Mouse (Mus musculus) lung, postnatal 36 days (tissue): ENCODE data around the gene Mr1.

Experiments used
- DNase-seq: peaks from one replicate; pipeline ENCODE4 v3.0.0; 2022; ENCODE audit warnings: mixed read lengths

Mr1 gene

DNA sequence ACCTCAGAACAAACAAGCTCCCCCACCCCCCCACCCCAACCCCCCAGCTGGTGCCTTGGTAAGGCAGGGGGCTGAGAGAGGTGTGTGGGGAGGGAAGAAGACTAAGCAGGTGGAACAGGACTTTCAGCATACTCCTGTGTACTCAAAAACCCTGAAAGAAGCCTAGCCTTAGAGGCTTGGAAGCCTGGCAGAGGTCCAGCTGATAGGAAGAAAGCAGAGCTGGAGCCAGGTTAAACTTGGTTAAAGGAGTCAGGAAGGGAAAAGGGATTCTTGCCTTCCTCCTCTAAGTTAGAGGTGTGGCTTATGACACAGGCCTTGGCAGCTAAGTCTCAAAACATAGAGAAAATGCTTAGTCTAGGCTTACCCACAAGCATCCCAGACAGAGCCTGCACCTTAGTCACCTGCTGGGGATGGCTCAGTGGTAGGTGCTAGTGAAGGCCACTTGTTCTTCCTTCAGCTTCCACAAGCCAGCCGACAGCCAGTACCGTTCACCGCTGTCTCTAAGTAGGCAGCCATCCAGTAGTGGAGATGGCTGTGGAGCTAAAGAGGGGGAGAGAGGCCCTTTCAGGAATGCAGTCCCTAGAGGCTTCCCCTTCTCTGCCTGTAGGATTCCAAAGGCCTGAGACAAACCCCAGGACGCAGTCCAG, 53.3 kb downstream of the Mr1 start:
- peak; percentile 74 for DNase-seq

DNA sequence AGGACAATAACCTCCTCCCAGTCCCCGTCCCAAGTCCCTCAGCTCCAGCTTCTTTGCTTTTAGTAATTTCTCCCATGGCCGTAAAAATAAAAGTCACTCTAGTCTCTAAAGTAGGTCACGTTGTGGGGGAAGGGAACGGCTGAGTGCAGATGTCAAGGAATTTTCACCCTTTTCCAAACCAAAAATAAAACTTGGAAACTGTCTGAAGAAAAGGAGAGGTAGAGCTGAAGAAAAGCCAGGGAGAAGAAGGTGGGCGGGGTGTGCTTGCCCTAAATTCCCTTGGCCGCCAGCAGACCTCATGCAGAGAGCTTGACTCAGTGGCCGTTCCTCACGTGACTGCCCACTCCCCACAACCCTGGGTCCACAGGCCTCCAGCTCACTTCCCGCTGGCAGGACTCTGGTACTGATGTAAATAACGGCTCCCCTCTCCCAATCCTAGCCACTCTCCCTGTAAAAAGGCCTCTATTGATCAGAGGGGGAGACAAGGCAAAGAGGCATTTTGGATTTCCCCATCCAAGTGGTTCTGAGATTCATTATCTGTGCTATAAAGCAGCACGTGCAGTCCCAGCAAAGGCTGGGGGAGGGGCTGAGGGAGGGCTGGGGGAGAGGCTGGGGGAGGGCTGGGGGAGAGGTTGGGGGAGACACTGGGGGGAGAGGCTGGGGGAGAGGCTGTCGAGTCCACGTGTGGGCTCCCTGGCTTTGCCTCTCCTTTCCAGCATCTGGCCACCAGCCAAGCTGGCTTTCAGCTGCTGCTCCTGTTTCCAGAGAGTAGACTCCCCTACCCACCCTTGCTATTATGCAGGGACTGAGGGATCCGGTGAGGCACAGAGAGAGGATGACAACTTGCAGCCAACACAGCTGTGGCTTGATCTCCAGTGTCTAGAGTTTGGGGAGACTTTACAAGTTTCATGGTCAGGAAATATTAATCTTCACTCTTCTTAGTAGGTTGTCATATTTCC, 54.5 kb downstream of the Mr1 start:
- DNase-seq = peak; percentile 49

DNA sequence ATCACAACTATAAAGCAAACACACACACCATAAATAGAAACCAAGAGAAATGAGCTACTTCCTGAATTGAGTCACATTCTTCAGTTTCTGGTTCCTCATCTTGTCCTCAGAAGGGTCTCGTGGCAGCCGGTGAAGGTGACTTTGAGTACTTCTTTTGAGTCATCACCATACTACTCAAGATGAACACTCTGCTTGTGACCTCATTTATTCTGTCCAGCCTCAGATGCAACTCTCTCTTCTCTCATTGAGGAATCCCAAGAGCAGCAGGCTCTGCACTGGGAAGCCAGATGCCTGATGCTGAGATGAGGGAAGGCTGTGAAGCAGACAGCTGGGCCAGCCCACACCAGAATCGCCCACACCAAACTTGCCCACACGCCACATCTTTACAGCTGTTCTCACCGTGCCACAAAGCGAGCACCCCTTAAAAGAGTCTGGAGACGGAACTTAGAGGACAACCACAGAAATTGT, 55.2 kb downstream of the Mr1 start:
- DNase-seq = peak; percentile 61

DNA sequence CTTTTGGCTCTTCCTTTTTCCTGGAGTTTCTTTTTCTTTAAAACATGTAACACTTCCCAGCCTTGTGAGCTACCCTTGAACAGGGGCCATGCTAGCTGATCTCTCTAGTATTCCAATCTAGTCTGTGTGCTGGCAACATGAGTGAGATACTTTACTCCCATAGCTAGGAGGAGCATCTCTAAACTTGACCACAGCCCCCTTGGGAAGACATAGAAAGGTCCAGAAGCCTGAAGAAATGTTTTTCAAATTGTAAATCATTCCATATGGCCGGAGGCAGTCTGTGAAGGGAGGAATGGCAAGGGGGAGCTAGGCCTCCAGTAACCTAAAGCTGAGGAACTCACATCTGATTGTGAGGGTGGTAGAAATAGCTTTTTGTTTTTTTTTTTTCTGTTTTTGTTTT, 55.9 kb downstream of the Mr1 start:
- DNase-seq = no peak

DNA sequence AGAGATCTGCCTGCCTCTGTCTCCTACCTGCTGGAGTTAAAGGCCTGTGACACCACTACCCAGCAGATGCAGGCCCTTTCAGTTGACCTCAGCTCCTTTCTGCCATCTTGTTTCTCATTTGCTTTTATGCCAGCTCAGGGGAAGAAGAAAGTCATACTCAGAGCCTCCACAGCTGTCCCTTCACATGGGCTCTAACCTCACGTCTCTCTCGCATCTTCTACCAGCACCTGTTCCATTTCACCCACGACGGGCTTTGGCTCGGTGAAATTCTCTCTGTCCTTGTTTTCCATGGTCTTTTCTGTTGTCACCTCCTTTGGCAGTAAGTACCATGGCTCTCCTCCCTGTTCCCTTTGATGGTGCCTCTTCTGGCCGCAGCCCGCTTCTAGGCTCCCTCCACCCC, 56.3 kb downstream of the Mr1 start:
- no peak for DNase-seq

DNA sequence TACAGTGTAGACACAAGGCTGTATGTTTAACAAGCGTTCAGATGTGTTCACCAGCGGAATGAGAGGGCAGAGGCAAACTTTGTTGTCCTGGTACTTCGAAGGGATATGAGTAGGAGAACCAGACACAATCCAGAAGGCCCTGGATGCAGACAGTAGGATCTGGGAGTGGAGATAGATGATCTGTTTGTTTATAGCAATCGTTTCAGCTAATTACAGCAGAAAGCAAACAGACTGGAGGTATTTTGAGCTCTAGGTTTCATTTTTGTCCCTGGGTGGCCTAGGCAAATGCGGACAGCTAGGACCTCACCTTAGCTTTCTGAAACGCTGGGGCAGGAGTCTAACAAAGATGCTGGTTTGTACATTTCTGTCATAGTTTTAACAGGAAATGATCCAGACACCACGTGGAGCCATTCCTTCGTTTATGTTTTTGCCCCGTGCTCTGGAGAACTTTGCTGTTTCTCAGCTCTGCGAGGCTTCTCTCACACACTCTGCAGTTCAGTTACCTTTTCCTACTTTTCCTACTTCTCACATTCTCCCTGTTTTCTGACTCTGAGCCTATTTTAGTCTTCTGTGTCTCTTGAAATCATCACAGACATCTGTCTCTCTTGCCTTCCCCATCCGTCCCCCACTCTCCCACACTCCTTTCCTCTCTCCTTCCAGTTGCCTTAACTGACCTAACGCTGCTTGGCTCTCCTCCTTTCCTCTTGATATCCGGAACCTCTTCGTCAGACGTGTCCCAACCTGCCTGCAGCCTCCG, 57.6 kb downstream of the Mr1 start:
- DNase-seq = no peak

DNA sequence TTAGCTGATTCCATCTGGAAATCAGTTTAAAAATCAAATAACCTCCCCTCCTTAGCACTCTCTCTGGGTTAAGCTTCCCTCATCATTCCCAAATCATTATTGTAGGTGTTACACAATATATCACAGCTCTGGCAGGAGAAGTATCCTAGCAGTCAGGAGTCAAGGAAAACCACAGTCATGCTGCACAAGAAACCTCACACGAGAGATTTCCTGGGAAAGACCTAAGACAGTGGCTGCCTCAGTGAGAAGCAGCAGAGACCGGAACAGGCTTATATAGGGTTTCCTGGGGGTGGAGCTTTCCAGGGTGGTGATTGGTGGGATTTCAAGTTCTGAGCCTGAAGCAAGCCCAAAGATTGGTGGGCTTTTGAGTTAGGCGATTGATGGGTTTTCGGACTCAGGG, 58.6 kb downstream of the Mr1 start:
- no peak for DNase-seq

DNA sequence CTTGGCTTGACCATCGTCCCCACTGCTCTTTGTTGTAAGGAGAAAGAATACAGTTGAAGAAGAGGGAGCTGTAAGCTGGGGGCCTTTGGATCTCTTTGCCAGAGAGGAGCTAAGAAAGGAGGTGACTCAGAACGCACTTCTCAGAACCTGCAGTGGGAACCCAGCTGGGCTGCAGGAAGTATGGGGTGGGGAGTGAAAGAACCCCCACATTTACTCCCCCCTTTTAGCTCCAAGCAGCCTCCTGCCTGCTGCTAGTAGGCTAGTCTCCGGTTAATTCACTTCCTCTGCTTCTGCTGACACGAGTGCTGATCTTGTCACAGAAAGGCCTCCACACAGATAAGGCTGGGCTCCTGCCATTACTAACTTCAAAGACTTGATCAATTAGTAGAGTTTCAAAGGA, 59.7 kb downstream of the Mr1 start:
- DNase-seq = no peak

DNA sequence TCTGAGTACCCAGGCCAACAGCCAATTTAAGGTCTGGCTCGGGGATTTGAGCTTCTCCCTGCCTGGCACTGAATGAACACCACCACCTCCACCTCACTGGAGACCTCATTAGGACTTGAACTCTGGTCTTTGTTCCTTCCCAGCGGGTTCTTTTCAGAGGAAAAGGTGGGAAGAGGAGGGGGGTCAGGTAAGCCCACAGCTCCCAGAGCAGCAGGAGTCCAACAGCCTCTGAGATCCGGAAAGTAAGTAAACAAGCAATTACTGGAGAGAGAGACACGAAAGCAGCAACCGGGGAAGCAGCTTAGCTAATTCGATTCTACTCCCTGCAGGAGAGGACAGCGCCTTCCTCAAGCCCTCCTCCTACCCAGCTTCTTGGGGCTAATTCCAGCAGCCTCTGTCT, 60.2 kb downstream of the Mr1 start:
- no peak for DNase-seq

DNA sequence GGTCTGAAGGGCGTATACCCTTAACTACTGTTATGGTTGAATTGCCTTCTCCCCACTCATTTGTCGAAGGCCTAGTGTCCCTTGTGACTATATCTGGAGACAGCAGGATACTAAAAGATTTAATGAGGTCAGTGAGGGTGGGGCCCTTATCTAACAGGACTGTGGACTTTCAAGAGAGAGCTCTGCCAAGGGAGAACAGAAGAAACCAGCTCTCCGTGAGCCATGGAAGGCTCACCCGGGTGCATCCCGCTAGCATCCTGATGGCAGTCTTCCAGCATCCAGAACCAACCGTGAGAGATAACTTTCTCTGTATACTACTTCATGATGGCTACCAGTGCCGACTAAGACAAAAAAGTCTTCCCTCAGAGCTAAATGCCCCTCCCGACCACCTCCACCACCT, 61.8 kb downstream of the Mr1 start:
- DNase-seq = no peak

DNA sequence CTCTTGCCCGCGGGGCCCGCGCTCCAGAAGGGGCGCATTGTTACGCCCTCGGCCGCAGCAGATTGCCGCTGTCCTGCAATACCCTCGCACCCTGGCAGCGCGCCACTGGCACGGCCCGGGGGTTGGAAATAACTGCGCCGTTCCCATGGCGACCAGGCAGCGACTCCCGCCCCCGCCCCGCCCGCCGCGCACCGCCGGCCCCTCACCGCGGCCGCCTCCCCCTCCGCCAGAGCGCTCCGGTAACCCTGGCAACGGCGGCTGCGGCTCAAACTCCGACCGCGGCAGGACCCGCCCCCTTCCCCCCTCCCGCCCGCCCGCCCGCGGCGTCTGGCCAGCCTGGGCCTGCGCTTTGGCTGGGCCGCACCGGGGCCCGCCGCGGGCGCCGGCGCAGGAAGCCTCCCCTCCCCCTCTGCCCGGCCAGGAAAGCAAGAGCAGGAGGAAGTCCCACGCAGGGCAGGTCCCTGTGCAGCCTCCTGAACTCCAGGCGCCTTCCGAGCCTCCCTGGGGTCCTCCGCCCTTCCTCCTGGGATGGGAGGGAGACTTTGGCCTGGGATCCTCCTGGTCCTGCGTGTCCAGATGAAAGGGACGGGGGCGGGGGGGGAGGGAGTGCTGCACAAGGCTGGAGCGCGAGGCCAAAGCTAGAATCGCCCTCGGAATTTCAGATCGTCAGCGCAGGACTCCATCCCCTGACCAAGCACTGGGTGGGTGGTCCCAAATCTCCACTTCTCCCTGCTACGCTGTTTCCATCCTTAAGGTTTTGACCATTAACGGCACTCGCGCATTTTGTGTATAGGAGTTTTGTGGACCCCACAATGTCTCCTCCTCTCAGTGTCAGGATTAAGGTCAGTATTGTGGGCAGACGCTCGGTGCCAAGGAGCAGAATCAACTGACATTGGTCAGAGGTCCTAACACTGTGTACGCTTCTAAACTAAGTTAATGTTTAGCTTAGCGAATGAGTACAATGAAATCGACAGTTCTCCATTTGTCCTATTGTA, 63.0 kb downstream of the Mr1 start:
- peak; percentile 96 for DNase-seq

DNA sequence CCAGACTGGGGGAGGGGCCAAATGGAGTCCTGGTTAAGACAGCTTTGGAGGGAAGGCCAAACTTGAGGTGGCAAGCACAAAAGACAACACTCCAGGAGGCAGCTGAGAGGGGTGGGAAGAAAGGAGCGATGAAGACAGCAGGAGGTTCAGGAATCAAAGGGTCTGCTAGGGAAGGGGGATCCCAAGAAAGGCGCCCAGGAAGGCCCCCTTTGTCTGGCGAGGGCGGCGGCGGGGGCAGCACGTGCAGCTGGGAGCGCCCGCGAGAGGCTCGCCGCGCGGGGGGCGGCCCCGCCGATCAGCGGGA, 63.7 kb downstream of the Mr1 start:
- no peak for DNase-seq

DNA sequence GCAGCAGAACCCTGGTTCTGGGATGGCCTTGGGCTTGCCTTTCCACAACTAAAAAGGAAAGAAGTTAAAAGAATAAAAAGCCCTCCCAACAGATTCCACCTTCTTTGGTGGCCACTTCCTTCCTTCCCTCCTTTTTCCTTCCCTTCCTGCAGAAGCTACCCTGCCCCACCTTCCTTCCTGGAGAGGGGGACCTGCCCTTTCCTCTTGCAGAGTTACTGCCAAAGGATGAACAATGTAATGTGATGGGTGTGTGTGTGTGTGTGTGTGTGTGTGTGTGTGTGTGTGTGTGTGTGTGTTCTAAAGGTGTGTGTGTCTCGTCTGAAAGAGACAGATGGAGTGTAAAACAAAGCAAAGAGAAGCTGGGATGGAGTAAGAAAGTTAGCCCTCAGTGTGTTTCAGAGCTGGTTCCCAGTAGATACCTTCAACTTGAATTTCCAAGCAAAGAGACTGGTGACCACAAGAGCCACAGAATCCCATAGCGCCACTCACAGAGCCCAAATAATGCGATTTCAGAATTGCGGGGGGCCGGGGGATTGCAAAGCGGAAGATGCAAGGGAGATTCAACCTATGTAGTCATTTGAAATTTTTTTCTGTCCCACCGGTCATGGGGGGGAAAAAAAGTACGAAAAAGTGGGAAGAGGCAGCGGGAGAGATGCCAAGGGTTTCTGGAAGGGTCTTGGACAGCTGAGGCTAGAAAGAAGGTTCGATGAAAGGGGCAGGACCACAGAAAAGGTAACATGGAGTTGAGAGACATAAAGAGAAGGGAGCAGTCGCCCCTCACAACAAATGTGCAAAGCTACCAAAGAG, 64.3 kb downstream of the Mr1 start:
- DNase-seq = no peak

DNA sequence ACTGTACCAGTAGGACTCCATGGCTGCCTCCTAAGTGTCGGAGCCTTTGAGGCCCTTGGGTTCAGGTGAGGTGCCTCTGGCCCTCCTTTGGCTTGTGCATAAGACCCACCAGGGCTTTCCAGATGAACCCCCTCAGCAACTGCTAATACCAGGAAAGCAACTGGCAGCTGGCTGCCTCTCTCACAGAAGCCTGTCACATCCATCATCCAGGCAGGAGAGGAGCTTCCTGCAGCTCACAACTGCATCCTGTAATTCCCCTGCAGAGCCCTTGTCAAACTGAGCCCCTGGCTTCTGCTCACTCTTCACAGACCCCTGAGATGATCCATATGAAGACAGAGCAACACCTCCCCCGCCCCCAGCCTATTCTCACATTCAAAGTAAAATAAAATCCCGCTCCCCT, 68.9 kb downstream of the Mr1 start:
- no peak for DNase-seq
